Mouse (Mus musculus) liver, embryonic 12.5 days (tissue): ENCODE data around the gene Apol7e. TPM values are rescaled to one million over a fixed set of nuclear protein-coding genes. Genes with fewer than 3 reads are reported as not detected.

Experiments used
- ATAC-seq: fragments of 200-750 bp; cut with Nextera tagmentation; 2 replicates; pipeline ENCODE4 v1.8.0; 2017; ENCODE audit warnings: moderate number of reproducible peaks, mild to moderate bottlenecking, moderate library complexity
- H3K27ac ChIP-seq: fragments of 300-500 bp; sonication (generic); 2 replicates; pipeline ENCODE4 v1.5.1; 2016; ENCODE audit warnings: mild to moderate bottlenecking
- H3K27me3 ChIP-seq: fragments of 300-500 bp; sonication (generic); replicated peaks from 2 replicates; pipeline ENCODE4 v1.6.1; 2016; ENCODE audit warnings: mild to moderate bottlenecking, moderate library complexity
- H3K36me3 ChIP-seq: fragments of 300-500 bp; sonication (generic); 2 replicates; pipeline ENCODE4 v1.6.1; 2016; ENCODE audit warnings: mild to moderate bottlenecking, moderate library complexity
- H3K4me1 ChIP-seq: fragments of 300-500 bp; sonication (generic); 2 replicates; pipeline ENCODE4 v1.6.1; 2016
- H3K4me2 ChIP-seq: fragments of 300-500 bp; sonication (generic); 2 replicates; pipeline ENCODE4 v1.6.1; 2016; ENCODE audit warnings: mild to moderate bottlenecking, moderate library complexity
- H3K4me3 ChIP-seq: fragments of 300-500 bp; sonication (generic); 2 replicates; pipeline ENCODE4 v1.5.1; 2016; ENCODE audit warnings: mild to moderate bottlenecking, moderate library complexity
- H3K9ac ChIP-seq: fragments of 300-500 bp; sonication (generic); 2 replicates; pipeline ENCODE4 v1.6.1; 2016; ENCODE audit warnings: mild to moderate bottlenecking, moderate library complexity
- H3K9me3 ChIP-seq: fragments of 300-500 bp; sonication (generic); replicated peaks from 2 replicates; pipeline ENCODE4 v1.6.1; 2016; ENCODE audit warnings: mild to moderate bottlenecking, moderate library complexity
- WGBS: fragments of 180-500 bp; shearing (Covaris S2); methylation state at CpG from one replicate; pipeline ENCODE4 v1.1.7; 2016; ENCODE audit not compliant: insufficient replicate concordance; 5-methylcytosine and 5-hydroxymethylcytosine counted together
- polyA plus RNA-seq: library from polyadenylated mRNA; unstranded; fragments of >200 nt; fragmentation: Nextera tagmentation; extraction: Ambion mirVana; gene quantifications from 2 replicates; pipeline ENCODE4 v1.2.1, GENCODE M21; 2016

Gene Apol7e
- polyA plus RNA-seq, 1 experiment from 2014 or later, result not detected

- peaks cover 54% of the 10 kb centered on the region for H3K36me3 ChIP-seq
- no peak for ATAC-seq
- H3K4me3 ChIP-seq, result no peak overlapping the region
- H3K9ac ChIP-seq, result no peak overlapping the region
- H3K4me2 ChIP-seq, result no peak overlapping the region
- H3K27ac ChIP-seq, result no peak overlapping the region
- peaks cover 19% of the 10 kb centered on the region for H3K4me1 ChIP-seq
- peaks cover 14% of the 10 kb centered on the region; the same call in 1 of the 2 replicates for H3K27me3 ChIP-seq
- peaks cover 6% of the 10 kb centered on the region for H3K9me3 ChIP-seq
These were observed 46.4 kb downstream of the Apol7e start for GRCm38 (mm10) chr15:77745081-77745480.

DNA sequence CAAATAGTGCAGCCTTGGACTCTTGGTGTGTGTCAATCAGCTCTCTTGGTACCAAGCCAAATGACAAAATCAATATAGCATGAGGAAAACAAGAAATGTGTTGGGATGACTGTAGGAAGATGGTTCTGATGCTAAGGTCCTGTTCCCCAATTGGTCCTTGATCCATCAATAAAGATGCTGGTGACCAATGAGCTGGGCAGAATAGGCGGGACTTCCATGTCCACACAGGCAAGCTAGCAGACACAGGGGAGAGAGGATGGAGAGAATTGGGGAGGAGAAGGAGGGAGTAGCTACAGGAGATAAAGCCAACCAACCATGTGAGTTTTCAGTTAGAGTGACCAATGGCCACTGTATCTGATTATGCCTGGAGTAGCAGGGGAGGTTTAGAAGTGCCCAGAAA is 47.7 kb downstream of the Apol7e start:
- Histone ChIP-seq H3K4me2 (no peak overlapping the region), H3K36me3 (peaks cover 67% of the 10 kb centered on the region), H3K27ac (no peak overlapping the region), H3K9ac (no peak overlapping the region), H3K4me3 (no peak overlapping the region), H3K9me3 (peaks cover 6% of the 10 kb centered on the region), H3K4me1 (peaks cover 23% of the 10 kb centered on the region), H3K27me3 (peaks cover 14% of the 10 kb centered on the region; the same call in 1 of the 2 replicates)
- ATAC-seq, result no peak
- 66% methylated on average over 1 of the region's 1 CpGs for WGBS

GRCm38 (mm10) chr15:77748414-77748813 is 49.8 kb downstream of the Apol7e start:
- H3K27me3 ChIP-seq, result peaks cover 21% of the 10 kb centered on the region; the same call in 1 of the 2 replicates
- ATAC-seq, result no peak
- H3K9me3 ChIP-seq, result peaks cover 6% of the 10 kb centered on the region
- peaks cover 88% of the 10 kb centered on the region for H3K36me3 ChIP-seq
- H3K4me3 ChIP-seq, result 0 out of 2 replicates have a peak overlapping the region, but pooled peaks have one; percentile 5
- H3K4me2 ChIP-seq, result 0 out of 2 replicates have a peak overlapping the region, but pooled peaks have one; percentile 10
- H3K9ac ChIP-seq, result no peak overlapping the region
- peaks cover 43% of the 10 kb centered on the region for H3K4me1 ChIP-seq
- WGBS, result 87% methylated on average over 3 of the region's 3 CpGs
- H3K27ac ChIP-seq, result no peak overlapping the region

GRCm38 (mm10) chr15:77749717-77750116 is 51.1 kb downstream of the Apol7e start:
- H3K4me2 ChIP-seq, result no peak overlapping the region
- H3K9me3 ChIP-seq, result peaks cover 6% of the 10 kb centered on the region
- H3K36me3 ChIP-seq, result peaks cover 89% of the 10 kb centered on the region
- H3K4me3 ChIP-seq, result no peak overlapping the region
- H3K9ac ChIP-seq, result no peak overlapping the region
- peaks cover 48% of the 10 kb centered on the region for H3K4me1 ChIP-seq
- peaks cover 21% of the 10 kb centered on the region; the same call in 1 of the 2 replicates for H3K27me3 ChIP-seq
- no peak overlapping the region for H3K27ac ChIP-seq
- WGBS, result 87% methylated on average over 10 of the region's 10 CpGs
- no peak for ATAC-seq

DNA sequence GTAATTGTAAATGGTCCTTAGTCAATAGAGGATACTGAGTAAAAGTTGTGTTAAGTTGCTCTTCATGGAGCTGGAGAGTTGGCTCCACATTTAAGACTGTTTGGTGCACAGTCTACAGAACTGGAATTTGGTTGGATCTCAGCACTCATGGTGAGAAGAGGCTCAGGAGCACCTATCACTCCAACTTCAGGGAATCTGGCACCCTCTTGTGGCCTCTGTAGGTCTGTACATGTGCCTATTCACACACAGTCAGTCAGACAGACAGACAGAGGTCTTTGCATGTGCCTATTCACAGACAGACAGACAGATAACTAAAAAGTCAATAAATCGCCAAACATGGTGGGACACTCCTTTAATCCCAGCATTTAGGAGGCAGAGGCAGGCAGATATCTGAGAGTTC is 51.8 kb downstream of the Apol7e start:
- no peak for ATAC-seq
- Histone ChIP-seq H3K4me1 (peaks cover 56% of the 10 kb centered on the region), H3K4me2 (no peak overlapping the region), H3K27ac (no peak overlapping the region), H3K27me3 (peaks cover 19% of the 10 kb centered on the region; the same call in 1 of the 2 replicates), H3K4me3 (no peak overlapping the region), H3K9me3 (peaks cover 6% of the 10 kb centered on the region), H3K36me3 (peaks cover 81% of the 10 kb centered on the region), H3K9ac (no peak overlapping the region)
- 26% methylated on average over 1 of the region's 1 CpGs for WGBS

- 56% methylated on average over 11 of the region's 11 CpGs for WGBS
- Histone ChIP-seq H3K4me1 (peaks cover 75% of the 10 kb centered on the region), H3K4me2 (peak overlapping the region; percentile 85), H3K36me3 (peaks cover 61% of the 10 kb centered on the region), H3K27ac (peak overlapping the region; percentile 89; the same call in 1 of the 2 replicates), H3K9ac (peak overlapping the region; percentile 83; the same call in 1 of the 2 replicates), H3K27me3 (0 out of 2 replicates have a peak, but pooled peaks cover 7% of the 10 kb centered on the region), H3K4me3 (peak overlapping the region; percentile 72), H3K9me3 (peaks cover 6% of the 10 kb centered on the region)
- ATAC-seq, result no peak
These were observed 53.8 kb downstream of the Apol7e start for GRCm38 (mm10) chr15:77752443-77752842.

DNA sequence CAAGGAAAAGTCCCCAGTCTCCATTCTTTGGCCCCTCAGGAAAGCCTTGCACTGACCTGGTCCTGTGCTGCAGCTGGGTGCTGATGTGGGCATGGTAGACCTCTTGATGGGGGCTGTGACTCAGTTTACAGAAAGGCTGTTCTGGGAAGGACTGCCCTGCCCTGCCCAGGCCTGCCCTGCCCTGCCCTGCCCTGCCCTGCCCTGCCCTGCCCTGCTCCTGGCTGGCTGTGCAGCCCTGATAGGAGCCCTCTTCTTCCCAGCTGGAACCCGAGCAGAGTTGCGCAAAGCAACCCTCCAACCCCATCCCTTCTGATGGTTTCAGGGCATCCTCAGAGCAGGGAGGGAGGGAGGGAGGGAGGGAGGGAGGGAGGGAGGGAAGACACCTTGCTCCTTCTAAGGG is 56.5 kb downstream of the Apol7e start:
- 31% methylated on average over 2 of the region's 2 CpGs for WGBS
- peaks cover 59% of the 10 kb centered on the region for H3K4me1 ChIP-seq
- 0 out of 2 replicates have a peak, but pooled peaks cover 7% of the 10 kb centered on the region for H3K27me3 ChIP-seq
- peak; percentile 99 for ATAC-seq
- H3K4me3 ChIP-seq, result peak overlapping the region; percentile 72
- peak overlapping the region; percentile 85 for H3K4me2 ChIP-seq
- peak overlapping the region; percentile 89 for H3K27ac ChIP-seq
- no peaks in the 10 kb centered on the region for H3K9me3 ChIP-seq
- H3K36me3 ChIP-seq, result peaks cover 46% of the 10 kb centered on the region
- H3K9ac ChIP-seq, result peak overlapping the region; percentile 83

GRCm38 (mm10) chr15:77756081-77756480 is 57.4 kb downstream of the Apol7e start:
- Histone ChIP-seq H3K27me3 (0 out of 2 replicates have a peak, but pooled peaks cover 7% of the 10 kb centered on the region), H3K9me3 (no peaks in the 10 kb centered on the region), H3K4me1 (peaks cover 58% of the 10 kb centered on the region), H3K36me3 (peaks cover 46% of the 10 kb centered on the region), H3K9ac (peak overlapping the region; percentile 83), H3K4me3 (peak overlapping the region; percentile 72), H3K4me2 (peak overlapping the region; percentile 85), H3K27ac (peak overlapping the region; percentile 89)
- WGBS, result 54% methylated on average over 2 of the region's 2 CpGs
- no peak for ATAC-seq

- H3K9ac ChIP-seq, result peak within 1 kb of the TSS; percentile 83
- H3K4me2 ChIP-seq, result peak within 1 kb of the TSS; percentile 85
- ATAC-seq, result no peak
- peaks cover 50% of the 10 kb centered on the region for H3K4me1 ChIP-seq
- no peaks in the 10 kb centered on the region for H3K9me3 ChIP-seq
- peak within 1 kb of the TSS; percentile 72 for H3K4me3 ChIP-seq
- 0 out of 2 replicates have a peak, but pooled peaks cover 7% of the 10 kb centered on the region for H3K27me3 ChIP-seq
- WGBS, result 4% methylated on average over 9 of the region's 9 CpGs
- peaks cover 46% of the 10 kb centered on the region for H3K36me3 ChIP-seq
- peak within 1 kb of the TSS; percentile 89 for H3K27ac ChIP-seq
These were observed 58.2 kb downstream of the Apol7e start, which contains the start of gene Apol8 for GRCm38 (mm10) chr15:77756848-77757247. TSS of gene Apol8 (minus strand) at chr15:77757003.

DNA sequence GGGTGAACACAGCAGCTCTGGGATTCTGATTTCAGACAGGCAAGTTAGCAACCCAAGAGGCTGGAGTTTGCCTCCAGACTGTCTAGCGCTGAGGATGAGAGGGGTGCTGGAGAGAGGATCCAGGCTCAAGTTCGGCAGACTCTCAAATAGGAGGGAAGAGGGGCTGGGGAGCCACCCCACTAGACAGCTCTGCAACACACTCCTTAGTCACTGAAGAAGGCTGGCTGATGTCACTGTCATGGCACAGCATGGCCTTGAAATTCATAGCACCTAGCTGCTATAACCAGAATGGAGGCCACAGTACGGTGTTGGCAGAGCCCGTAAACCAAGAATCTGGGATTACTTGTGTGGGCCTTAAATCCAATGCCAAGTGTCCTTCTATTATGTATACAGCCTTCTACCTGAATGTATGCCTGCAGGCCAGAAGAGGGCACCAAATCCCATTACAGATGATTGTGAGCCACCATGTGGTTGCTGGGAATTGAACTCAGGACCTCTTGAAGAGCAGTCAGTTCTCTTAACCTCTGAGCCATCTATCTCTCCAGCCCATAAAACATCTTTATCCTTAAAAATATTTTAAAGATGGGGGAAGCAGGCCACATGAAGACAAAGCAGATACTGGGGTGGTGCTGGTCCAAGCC is 59.0 kb downstream of the Apol7e start:
- ATAC-seq, result no peak
- Histone ChIP-seq H3K4me3 (no peak overlapping the region), H3K4me1 (peaks cover 42% of the 10 kb centered on the region), H3K9me3 (no peaks in the 10 kb centered on the region), H3K27ac (0 out of 2 replicates have a peak overlapping the region, but pooled peaks have one; percentile 89), H3K4me2 (no peak overlapping the region), H3K36me3 (peaks cover 46% of the 10 kb centered on the region), H3K9ac (no peak overlapping the region), H3K27me3 (0 out of 2 replicates have a peak, but pooled peaks cover 4% of the 10 kb centered on the region)
- 72% methylated on average over 4 of the region's 4 CpGs for WGBS

DNA sequence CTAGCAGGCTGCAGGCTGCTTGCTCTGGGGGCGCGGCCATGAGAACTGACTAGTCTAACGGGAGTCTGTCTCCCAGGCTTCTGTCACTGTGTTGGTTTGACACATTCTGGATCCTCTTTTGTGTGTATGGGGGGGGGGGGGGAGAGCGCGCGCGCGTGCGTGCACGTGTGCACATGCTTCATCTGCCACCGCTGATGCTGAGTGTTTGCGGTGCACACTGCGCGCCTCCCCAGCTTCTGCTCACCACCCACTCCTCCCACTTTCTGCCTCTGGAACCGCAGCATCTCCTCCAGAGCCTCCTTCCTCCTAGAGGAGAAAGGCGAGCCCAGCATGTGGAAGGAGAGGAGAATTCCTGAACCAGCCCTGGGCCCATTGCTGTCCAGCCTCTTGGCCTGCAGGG is 61.4 kb downstream of the Apol7e start:
- Histone ChIP-seq H3K27ac (no peak overlapping the region), H3K36me3 (peaks cover 61% of the 10 kb centered on the region), H3K9me3 (no peaks in the 10 kb centered on the region), H3K9ac (no peak overlapping the region), H3K4me3 (no peak overlapping the region), H3K4me1 (peaks cover 27% of the 10 kb centered on the region), H3K4me2 (no peak overlapping the region), H3K27me3 (no peaks in the 10 kb centered on the region)
- 88% methylated on average over 16 of the region's 16 CpGs for WGBS
- no peak for ATAC-seq

DNA sequence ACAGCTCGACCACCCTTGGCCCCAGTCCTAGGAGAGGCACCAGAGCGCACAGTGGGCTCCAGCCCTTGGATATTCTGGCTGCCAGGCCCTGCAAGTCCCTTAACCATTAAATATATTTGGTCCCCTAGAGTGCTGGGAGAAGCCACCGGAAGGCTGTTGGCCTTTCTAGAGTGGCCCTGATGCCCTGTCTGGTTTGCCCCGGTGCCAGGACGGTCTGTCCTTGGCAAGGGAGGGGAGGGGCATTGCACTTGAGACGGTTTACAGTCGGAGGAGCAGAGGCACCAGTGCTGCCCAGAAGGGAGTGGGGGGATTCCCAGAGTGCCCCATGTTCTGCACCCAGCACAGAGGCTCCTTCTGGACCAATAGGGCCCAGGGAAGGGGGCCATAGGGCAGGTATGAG is 62.4 kb downstream of the Apol7e start:
- 88% methylated on average over 7 of the region's 7 CpGs for WGBS
- H3K4me3 ChIP-seq, result no peak overlapping the region
- H3K9ac ChIP-seq, result no peak overlapping the region
- H3K9me3 ChIP-seq, result no peaks in the 10 kb centered on the region
- peaks cover 17% of the 10 kb centered on the region for H3K4me1 ChIP-seq
- H3K4me2 ChIP-seq, result no peak overlapping the region
- H3K27me3 ChIP-seq, result no peaks in the 10 kb centered on the region
- no peak for ATAC-seq
- peaks cover 71% of the 10 kb centered on the region for H3K36me3 ChIP-seq
- no peak overlapping the region for H3K27ac ChIP-seq
